Mouse (Mus musculus) testis, adult 2 months (tissue): ENCODE results near the gene Tmem214.

ENCODE experiments used
- CTCF ChIP-seq: fragments of 200-500 bp; IDR thresholded peaks from 2 replicates; pipeline ENCODE4 v1.5.1; 2012; ENCODE audit warnings: low read depth, mild to moderate bottlenecking, inconsistent platforms, low read length, moderate library complexity; ENCODE audit not compliant: control insufficient read depth, insufficient read depth, insufficient replicate concordance
- POLR2A ChIP-seq: fragments of 200-500 bp; IDR thresholded peaks from 2 replicates; pipeline ENCODE4 v1.6.1; 2012; ENCODE audit warnings: low read depth, mild to moderate bottlenecking, inconsistent platforms, low read length, moderate library complexity; ENCODE audit not compliant: control insufficient read depth

DNA sequence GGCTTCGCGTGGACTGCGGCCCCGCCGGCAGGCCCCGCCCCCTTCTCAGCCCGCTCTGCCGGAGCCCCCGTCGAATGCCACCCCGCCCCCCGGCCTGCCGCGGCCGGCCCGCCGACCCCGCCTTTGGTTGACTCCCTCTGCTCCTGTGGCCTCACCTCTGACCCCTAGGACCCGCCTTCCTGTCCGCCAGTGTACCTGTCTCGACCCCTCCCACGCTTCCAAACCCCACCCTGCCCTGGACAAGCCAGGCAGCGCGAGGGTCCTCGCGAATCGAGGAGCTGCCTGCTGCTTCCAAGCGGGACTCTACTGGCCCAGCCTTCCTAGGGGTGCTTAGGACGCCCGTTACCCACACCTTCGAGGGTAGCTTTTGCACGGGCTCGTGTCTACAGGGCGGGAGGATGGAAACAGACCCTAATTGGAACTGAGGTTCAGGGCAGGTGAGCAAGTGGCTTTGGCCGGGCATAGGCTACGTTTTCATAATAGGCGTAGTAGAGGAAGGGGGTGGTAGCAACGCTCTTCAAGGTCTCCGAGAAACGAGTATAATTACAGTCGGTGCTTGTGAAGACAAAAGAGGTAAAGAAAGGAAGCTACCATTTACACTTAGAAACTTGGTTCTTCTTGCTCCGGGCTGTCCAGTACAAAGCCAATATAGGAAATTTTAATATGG is 21.4 kb downstream of the Tmem214 start:
- TF ChIP-seq POLR2A (peak; percentile 24; the same call in 1 of the 2 replicates), CTCF (no peak)
